Mouse (Mus musculus): Measurements from ENCODE around the gene Gm7029. TPM values are rescaled to one million over a fixed set of nuclear protein-coding genes. Genes with fewer than 3 reads are reported as not detected.
A peak's percentile ranks its signal among the peaks of the same experiment; 100 is the strongest.
"Not testable (repeated sequence)": the region's sequence is repeated elsewhere in the genome, so short reads cannot be mapped to it uniquely, and the experiment has no call there.

Gene Gm7029
- polyA plus RNA-seq, 1 experiment from 2014 or later, result not detected

- ATAC-seq (ENCODE audit: low read depth), result no peak
- Histone ChIP-seq H3K9me3 (ENCODE audit: control insufficient read depth, low read length) (no peaks in the 10 kb centered on the region), H3K9ac (ENCODE audit: low read length) (no peak overlapping the region), H3K27ac (ENCODE audit: low read length) (no peak overlapping the region), H3K36me3 (ENCODE audit: control insufficient read depth, insufficient read depth, low read length) (no peaks in the 10 kb centered on the region), H3K27me3 (ENCODE audit: control insufficient read depth, insufficient read depth, low read depth, low read length) (no peaks in the 10 kb centered on the region), H3K4me2 (ENCODE audit: low read depth, low read length) (no peak overlapping the region), H3K4me1 (replicated peaks; ENCODE audit: control insufficient read depth, insufficient read depth, low read length) (no peaks in the 10 kb centered on the region), H3K4me3 (ENCODE audit: low read length) (no peak overlapping the region)
- 59% methylated on average over 7 of the region's 7 CpGs for WGBS
These were observed 26.8 kb downstream of the Gm7029 start for GRCm38 (mm10) chr17:33900281-33900988.

- Histone ChIP-seq H3K36me3 (ENCODE audit: control insufficient read depth, insufficient read depth, low read length) (no peaks in the 10 kb centered on the region), H3K4me2 (ENCODE audit: low read depth, low read length) (no peak overlapping the region), H3K9ac (ENCODE audit: low read length) (no peak overlapping the region), H3K9me3 (ENCODE audit: control insufficient read depth, low read length) (no peaks in the 10 kb centered on the region), H3K4me1 (replicated peaks; ENCODE audit: control insufficient read depth, insufficient read depth, low read length) (no peaks in the 10 kb centered on the region), H3K4me3 (ENCODE audit: low read length) (no peak overlapping the region), H3K27me3 (ENCODE audit: control insufficient read depth, insufficient read depth, low read depth, low read length) (no peaks in the 10 kb centered on the region), H3K27ac (ENCODE audit: low read length) (no peak overlapping the region)
- WGBS, result 70% methylated on average over 4 of the region's 4 CpGs
- no peak for ATAC-seq (ENCODE audit: low read depth)
These were observed 27.3 kb downstream of the Gm7029 start for GRCm38 (mm10) chr17:33900989-33901314.

- WGBS, result 63% methylated on average over 4 of the region's 4 CpGs
- H3K27ac ChIP-seq (ENCODE audit: low read length), result no peak overlapping the region
These were observed 28.0 kb downstream of the Gm7029 start for GRCm38 (mm10) chr17:33901653-33902052.

GRCm38 (mm10) chr17:33902079-33902478 is 28.4 kb downstream of the Gm7029 start:
- no peak overlapping the region for H3K27ac ChIP-seq (ENCODE audit: low read length)
- H3K27me3 ChIP-seq (ENCODE audit: control insufficient read depth, insufficient read depth, low read depth, low read length), result no peaks in the 10 kb centered on the region
- no peak overlapping the region for H3K4me3 ChIP-seq (ENCODE audit: low read length)
- no peaks in the 10 kb centered on the region for H3K36me3 ChIP-seq (ENCODE audit: control insufficient read depth, insufficient read depth, low read length)
- ATAC-seq (ENCODE audit: low read depth), result no peak
- H3K4me2 ChIP-seq (ENCODE audit: low read depth, low read length), result no peak overlapping the region
- WGBS, result 54% methylated on average over 4 of the region's 4 CpGs
- H3K4me1 ChIP-seq (replicated peaks; ENCODE audit: control insufficient read depth, insufficient read depth, low read length), result no peaks in the 10 kb centered on the region
- H3K9me3 ChIP-seq (ENCODE audit: control insufficient read depth, low read length), result no peaks in the 10 kb centered on the region
- no peak overlapping the region for H3K9ac ChIP-seq (ENCODE audit: low read length)

More at GRCm38 (mm10) chr17:33901653-33902052, 28.0 kb downstream of the Gm7029 start:
- no peak for ATAC-seq (ENCODE audit: low read depth)
- Histone ChIP-seq H3K9ac (ENCODE audit: low read length) (no peak overlapping the region), H3K4me3 (ENCODE audit: low read length) (no peak overlapping the region), H3K27me3 (ENCODE audit: control insufficient read depth, insufficient read depth, low read depth, low read length) (no peaks in the 10 kb centered on the region), H3K9me3 (ENCODE audit: control insufficient read depth, low read length) (no peaks in the 10 kb centered on the region), H3K4me2 (ENCODE audit: low read depth, low read length) (no peak overlapping the region), H3K36me3 (ENCODE audit: control insufficient read depth, insufficient read depth, low read length) (no peaks in the 10 kb centered on the region), H3K4me1 (replicated peaks; ENCODE audit: control insufficient read depth, insufficient read depth, low read length) (no peaks in the 10 kb centered on the region)

GRCm38 (mm10) chr17:33902491-33902890 is 28.9 kb downstream of the Gm7029 start:
- no peak overlapping the region for H3K4me2 ChIP-seq (ENCODE audit: low read depth, low read length)
- H3K4me1 ChIP-seq (replicated peaks; ENCODE audit: control insufficient read depth, insufficient read depth, low read length), result no peaks in the 10 kb centered on the region
- no peak overlapping the region for H3K4me3 ChIP-seq (ENCODE audit: low read length)
- H3K27ac ChIP-seq (ENCODE audit: low read length), result no peak overlapping the region
- no peak for ATAC-seq (ENCODE audit: low read depth)
- H3K36me3 ChIP-seq (ENCODE audit: control insufficient read depth, insufficient read depth, low read length), result no peaks in the 10 kb centered on the region
- H3K9me3 ChIP-seq (ENCODE audit: control insufficient read depth, low read length), result no peaks in the 10 kb centered on the region
- H3K9ac ChIP-seq (ENCODE audit: low read length), result no peak overlapping the region
- 70% methylated on average over 7 of the region's 7 CpGs for WGBS
- no peaks in the 10 kb centered on the region for H3K27me3 ChIP-seq (ENCODE audit: control insufficient read depth, insufficient read depth, low read depth, low read length)

- not testable (repeated sequence) for H3K4me2 ChIP-seq (ENCODE audit: low read depth, low read length); H3K9ac ChIP-seq (ENCODE audit: low read length); H3K27me3 ChIP-seq (ENCODE audit: control insufficient read depth, insufficient read depth, low read depth, low read length); ATAC-seq (ENCODE audit: low read depth); H3K9me3 ChIP-seq (ENCODE audit: control insufficient read depth, low read length); H3K27ac ChIP-seq (ENCODE audit: low read length); H3K4me1 ChIP-seq (replicated peaks; ENCODE audit: control insufficient read depth, insufficient read depth, low read length); H3K4me3 ChIP-seq (ENCODE audit: low read length); H3K36me3 ChIP-seq (ENCODE audit: control insufficient read depth, insufficient read depth, low read length)
- WGBS, result 66% methylated on average over 6 of the region's 6 CpGs
These were observed 30.4 kb downstream of the Gm7029 start for GRCm38 (mm10) chr17:33903911-33904651.

- 36% methylated on average over 3 of the region's 4 CpGs for WGBS
- H3K4me3 ChIP-seq (ENCODE audit: low read length); H3K9me3 ChIP-seq (ENCODE audit: control insufficient read depth, low read length); H3K27ac ChIP-seq (ENCODE audit: low read length); H3K4me1 ChIP-seq (replicated peaks; ENCODE audit: control insufficient read depth, insufficient read depth, low read length); H3K36me3 ChIP-seq (ENCODE audit: control insufficient read depth, insufficient read depth, low read length); H3K9ac ChIP-seq (ENCODE audit: low read length); ATAC-seq (ENCODE audit: low read depth); H3K4me2 ChIP-seq (ENCODE audit: low read depth, low read length); H3K27me3 ChIP-seq (ENCODE audit: control insufficient read depth, insufficient read depth, low read depth, low read length): not testable (repeated sequence)
These were observed 31.2 kb downstream of the Gm7029 start, which contains the start of gene Platr17 for GRCm38 (mm10) chr17:33904835-33905234. Gene Platr17, plus strand, starts transcription at chr17:33905135.

- ATAC-seq (ENCODE audit: low read depth), result peak; percentile 57
- Histone ChIP-seq H3K27me3 (ENCODE audit: control insufficient read depth, insufficient read depth, low read depth, low read length) (no peaks in the 10 kb centered on the region), H3K4me3 (ENCODE audit: low read length) (peak overlapping the region; percentile 99), H3K9me3 (ENCODE audit: control insufficient read depth, low read length) (no peaks in the 10 kb centered on the region), H3K36me3 (ENCODE audit: control insufficient read depth, insufficient read depth, low read length) (peaks cover 19% of the 10 kb centered on the region), H3K4me2 (ENCODE audit: low read depth, low read length) (peak overlapping the region; percentile 92), H3K27ac (ENCODE audit: low read length) (peak overlapping the region; percentile 91), H3K4me1 (replicated peaks; ENCODE audit: control insufficient read depth, insufficient read depth, low read length) (peaks cover 8% of the 10 kb centered on the region), H3K9ac (ENCODE audit: low read length) (peak overlapping the region; percentile 73)
- under 1% methylated on average over 42 of the region's 44 CpGs for WGBS
These were observed 34.9 kb downstream of the Gm7029 start for GRCm38 (mm10) chr17:33908331-33909076.
